Mouse (Mus musculus): Measurements from ENCODE around the gene Tmem9.

GRCm38 (mm10) chr1:135989876-135990275 is 18.1 kb upstream of the Tmem9 start:
- TF ChIP-seq CTCF (IDR thresholded peaks at IDR 0.05; ENCODE audit: low read depth, low read length) (no peak), POLR2A (IDR thresholded peaks at IDR 0.05; ENCODE audit: borderline replicate concordance, low read depth, low read length) (no peak)
